Mouse (Mus musculus): ENCODE results near the gene Hoxd12.

The Hoxd12 gene

GRCm38 (mm10) chr2:74695813-74696430 is 21.1 kb downstream of the Hoxd12 start:
- no peak for DNase-seq (ENCODE audit: low spot score in 2 of 2)

GRCm38 (mm10) chr2:74696442-74697335 is 21.9 kb downstream of the Hoxd12 start:
- no peak for DNase-seq (ENCODE audit: low spot score in 2 of 2)

- no peak for DNase-seq (ENCODE audit: low spot score in 2 of 2)
Measured at GRCm38 (mm10) chr2:74697567-74698121, 22.8 kb downstream of the Hoxd12 start, which contains the start of gene Hoxd9. Gene Hoxd9 (plus strand): TSS chr2:74697727.

- no peak for DNase-seq (ENCODE audit: low spot score in 2 of 2)
Measured at GRCm38 (mm10) chr2:74698201-74699052, 23.6 kb downstream of the Hoxd12 start.

GRCm38 (mm10) chr2:74699053-74699430 is 24.2 kb downstream of the Hoxd12 start:
- DNase-seq (ENCODE audit: low spot score in 2 of 2) = no peak

GRCm38 (mm10) chr2:74699664-74700545 is 25.1 kb downstream of the Hoxd12 start:
- no peak for DNase-seq (ENCODE audit: low spot score in 2 of 2)

- no peak for DNase-seq (ENCODE audit: low spot score in 2 of 2)
Measured at GRCm38 (mm10) chr2:74700546-74701112, 25.8 kb downstream of the Hoxd12 start.

- peak; percentile 20 to 73 for DNase-seq (ENCODE audit: low spot score in 2 of 2)
Measured at GRCm38 (mm10) chr2:74701949-74702819, 27.4 kb downstream of the Hoxd12 start.

GRCm38 (mm10) chr2:74702820-74703219 is 28.0 kb downstream of the Hoxd12 start:
- DNase-seq (ENCODE audit: low spot score in 2 of 2) = no peak

GRCm38 (mm10) chr2:74703317-74703716 is 28.5 kb downstream of the Hoxd12 start:
- DNase-seq (ENCODE audit: low spot score in 2 of 2) = no peak

- no peak for DNase-seq (ENCODE audit: low spot score in 2 of 2)
Measured at GRCm38 (mm10) chr2:74703720-74704392, 29.0 kb downstream of the Hoxd12 start.

GRCm38 (mm10) chr2:74704393-74704998 is 29.7 kb downstream of the Hoxd12 start, which contains the start of gene Hoxd8:
Gene Hoxd8 (plus strand): TSS chr2:74704615.
- no peak for DNase-seq (ENCODE audit: low spot score in 2 of 2)

GRCm38 (mm10) chr2:74704999-74705466 is 30.2 kb downstream of the Hoxd12 start:
- DNase-seq (ENCODE audit: low spot score in 2 of 2) = no peak

GRCm38 (mm10) chr2:74705467-74706089 is 30.8 kb downstream of the Hoxd12 start:
- no peak for DNase-seq (ENCODE audit: low spot score in 2 of 2)

- no peak for DNase-seq (ENCODE audit: low spot score in 2 of 2)
Measured at GRCm38 (mm10) chr2:74706393-74706960, 31.7 kb downstream of the Hoxd12 start.

- DNase-seq (ENCODE audit: low spot score in 2 of 2) = no peak
Measured at GRCm38 (mm10) chr2:74707599-74707998, 32.8 kb downstream of the Hoxd12 start.

- no peak for DNase-seq (ENCODE audit: low spot score in 2 of 2)
Measured at GRCm38 (mm10) chr2:74708676-74709075, 33.9 kb downstream of the Hoxd12 start.

All from thymus, postnatal 10 days (tissue).